Mouse (Mus musculus) forebrain, embryonic 15.5 days (tissue): Measurements from ENCODE around the gene Slc6a6. TPM values are rescaled to one million over a fixed set of nuclear protein-coding genes. Genes with fewer than 3 reads are reported as not detected.

Experiments
- ATAC-seq: fragments of 200-750 bp; cut with Nextera tagmentation; replicated peaks from 2 replicates; pipeline ENCODE4 v1.8.0; 2017; ENCODE audit warnings: mild to moderate bottlenecking, moderate TSS enrichment, moderate library complexity
- H3K27ac ChIP-seq: fragments of 300-500 bp; sonication (generic); replicated peaks from 2 replicates; pipeline ENCODE4 v1.5.1; 2015; ENCODE audit warnings: mild to moderate bottlenecking, inconsistent platforms
- H3K27me3 ChIP-seq: fragments of 300-500 bp; sonication (generic); 2 replicates; pipeline ENCODE4 v1.6.1; 2015; ENCODE audit warnings: inconsistent platforms
- H3K36me3 ChIP-seq: fragments of 300-500 bp; sonication (generic); 2 replicates; pipeline ENCODE4 v1.6.1; 2015; ENCODE audit warnings: mild to moderate bottlenecking, inconsistent platforms
- H3K4me1 ChIP-seq: fragments of 300-500 bp; sonication (generic); 2 replicates; pipeline ENCODE4 v1.6.1; 2015; ENCODE audit warnings: inconsistent platforms
- H3K4me2 ChIP-seq: fragments of 300-500 bp; sonication (generic); replicated peaks from 2 replicates; pipeline ENCODE4 v1.6.1; 2015; ENCODE audit warnings: mild to moderate bottlenecking, inconsistent platforms
- H3K4me3 ChIP-seq: fragments of 300-500 bp; sonication (generic); 2 replicates; pipeline ENCODE4 v1.5.1; 2015; ENCODE audit warnings: mild to moderate bottlenecking, inconsistent platforms
- H3K9ac ChIP-seq: fragments of 300-500 bp; sonication (generic); replicated peaks from 2 replicates; pipeline ENCODE4 v1.6.1; 2015; ENCODE audit warnings: mild to moderate bottlenecking, inconsistent platforms
- H3K9me3 ChIP-seq: fragments of 300-500 bp; sonication (generic); 2 replicates; pipeline ENCODE4 v1.6.1; 2016; ENCODE audit warnings: inconsistent platforms
- WGBS: fragments of 180-500 bp; shearing (Covaris S2); methylation state at CpG from one replicate; pipeline ENCODE4 v1.1.7; 2015; ENCODE audit warnings: mixed read lengths; 5-methylcytosine and 5-hydroxymethylcytosine counted together
- polyA plus RNA-seq: library from polyadenylated mRNA; unstranded; fragments of >200 nt; fragmentation: Nextera tagmentation; extraction: Ambion mirVana; gene quantifications from 2 replicates; pipeline ENCODE4 v1.2.1, GENCODE M21; 2015

The Slc6a6 gene
- polyA plus RNA-seq, 1 experiment from 2014 or later = 94.2 TPM

GRCm38 (mm10) chr6:91776543-91776942 is 92.7 kb downstream of the Slc6a6 start:
- WGBS = 15% methylated on average over 9 of the region's 9 CpGs
- H3K27me3 ChIP-seq = no peaks in the 10 kb centered on the region
- peaks cover 3% of the 10 kb centered on the region; the same call in 1 of the 2 replicates for H3K36me3 ChIP-seq
- peak; percentile 80 for ATAC-seq
- H3K9me3 ChIP-seq = peaks cover 1% of the 10 kb centered on the region; the same call in 1 of the 2 replicates
- no peak overlapping the region for H3K4me3 ChIP-seq
- H3K27ac ChIP-seq = no peak overlapping the region
- no peaks in the 10 kb centered on the region for H3K4me1 ChIP-seq
- no peak overlapping the region for H3K9ac ChIP-seq
- H3K4me2 ChIP-seq = no peak overlapping the region

- Histone ChIP-seq H3K4me2 (no peak overlapping the region), H3K4me3 (no peak overlapping the region), H3K36me3 (no peaks in the 10 kb centered on the region), H3K9me3 (no peaks in the 10 kb centered on the region), H3K9ac (no peak overlapping the region), H3K4me1 (no peaks in the 10 kb centered on the region), H3K27ac (no peak overlapping the region), H3K27me3 (no peaks in the 10 kb centered on the region)
- ATAC-seq = no peak
- 79% methylated on average over 8 of the region's 9 CpGs for WGBS
These were observed 95.4 kb downstream of the Slc6a6 start for GRCm38 (mm10) chr6:91779206-91779605.

GRCm38 (mm10) chr6:91785018-91785417 is 101.2 kb downstream of the Slc6a6 start:
- ATAC-seq = no peak
- H3K4me1 ChIP-seq = no peaks in the 10 kb centered on the region
- no peak overlapping the region for H3K9ac ChIP-seq
- H3K27ac ChIP-seq = no peak overlapping the region
- no peak overlapping the region for H3K4me2 ChIP-seq
- 92% methylated on average over 3 of the region's 3 CpGs for WGBS
- no peaks in the 10 kb centered on the region for H3K9me3 ChIP-seq
- H3K27me3 ChIP-seq = no peaks in the 10 kb centered on the region
- H3K36me3 ChIP-seq = no peaks in the 10 kb centered on the region
- H3K4me3 ChIP-seq = no peak overlapping the region

GRCm38 (mm10) chr6:91788311-91788798 is 104.5 kb downstream of the Slc6a6 start:
- WGBS = 82% methylated on average over 9 of the region's 9 CpGs
- no peaks in the 10 kb centered on the region for H3K36me3 ChIP-seq
- no peaks in the 10 kb centered on the region for H3K27me3 ChIP-seq
- no peak overlapping the region for H3K27ac ChIP-seq
- no peak overlapping the region for H3K4me2 ChIP-seq
- no peaks in the 10 kb centered on the region for H3K9me3 ChIP-seq
- H3K4me3 ChIP-seq = no peak overlapping the region
- peaks cover 6% of the 10 kb centered on the region for H3K4me1 ChIP-seq
- ATAC-seq = no peak
- H3K9ac ChIP-seq = no peak overlapping the region

GRCm38 (mm10) chr6:91795640-91796039 is 111.8 kb downstream of the Slc6a6 start:
- no peaks in the 10 kb centered on the region for H3K9me3 ChIP-seq

GRCm38 (mm10) chr6:91796064-91796463 is 112.2 kb downstream of the Slc6a6 start:
- H3K4me2 ChIP-seq = no peak overlapping the region
- no peak overlapping the region for H3K9ac ChIP-seq
- H3K9me3 ChIP-seq = no peaks in the 10 kb centered on the region
- no peaks in the 10 kb centered on the region for H3K27me3 ChIP-seq
- H3K4me1 ChIP-seq = peaks cover 10% of the 10 kb centered on the region
- no peak overlapping the region for H3K4me3 ChIP-seq
- 77% methylated on average over 9 of the region's 9 CpGs for WGBS
- ATAC-seq = no peak
- no peaks in the 10 kb centered on the region for H3K36me3 ChIP-seq
- H3K27ac ChIP-seq = no peak overlapping the region

More at GRCm38 (mm10) chr6:91795640-91796039, 111.8 kb downstream of the Slc6a6 start:
- H3K27ac ChIP-seq = no peak overlapping the region
- H3K27me3 ChIP-seq = no peaks in the 10 kb centered on the region
- H3K4me2 ChIP-seq = no peak overlapping the region
- peaks cover 10% of the 10 kb centered on the region for H3K4me1 ChIP-seq
- ATAC-seq = no peak
- H3K9ac ChIP-seq = no peak overlapping the region
- no peak overlapping the region for H3K4me3 ChIP-seq
- H3K36me3 ChIP-seq = no peaks in the 10 kb centered on the region
- WGBS = 66% methylated on average over 3 of the region's 3 CpGs

- WGBS = 85% methylated on average over 4 of the region's 4 CpGs
- Histone ChIP-seq H3K9ac (no peak overlapping the region), H3K27ac (no peak overlapping the region), H3K27me3 (no peaks in the 10 kb centered on the region), H3K9me3 (no peaks in the 10 kb centered on the region), H3K4me1 (peaks cover 9% of the 10 kb centered on the region), H3K36me3 (no peaks in the 10 kb centered on the region), H3K4me2 (no peak overlapping the region), H3K4me3 (no peak overlapping the region)
- no peak for ATAC-seq
These were observed 112.9 kb downstream of the Slc6a6 start for GRCm38 (mm10) chr6:91796736-91797135.

- Histone ChIP-seq H3K9ac (no peak overlapping the region), H3K27me3 (no peaks in the 10 kb centered on the region), H3K4me1 (peaks cover 4% of the 10 kb centered on the region; the same call in 1 of the 2 replicates), H3K9me3 (no peaks in the 10 kb centered on the region), H3K4me2 (no peak overlapping the region), H3K27ac (no peak overlapping the region), H3K36me3 (no peaks in the 10 kb centered on the region), H3K4me3 (no peak overlapping the region)
- 73% methylated on average over 12 of the region's 12 CpGs for WGBS
- no peak for ATAC-seq
These were observed 114.6 kb downstream of the Slc6a6 start for GRCm38 (mm10) chr6:91798496-91798895.

GRCm38 (mm10) chr6:91804177-91804576 is 120.3 kb downstream of the Slc6a6 start:
- no peak overlapping the region for H3K27ac ChIP-seq
- no peaks in the 10 kb centered on the region for H3K9me3 ChIP-seq
- H3K4me2 ChIP-seq = peak overlapping the region; percentile 49
- WGBS = 57% methylated on average over 7 of the region's 7 CpGs
- H3K36me3 ChIP-seq = no peaks in the 10 kb centered on the region
- H3K4me1 ChIP-seq = peaks cover 19% of the 10 kb centered on the region
- no peak overlapping the region for H3K9ac ChIP-seq
- H3K27me3 ChIP-seq = 0 out of 2 replicates have a peak, but pooled peaks cover 3% of the 10 kb centered on the region
- no peak overlapping the region for H3K4me3 ChIP-seq
- no peak for ATAC-seq

GRCm38 (mm10) chr6:91807169-91807568 is 123.3 kb downstream of the Slc6a6 start:
- Histone ChIP-seq H3K27me3 (0 out of 2 replicates have a peak, but pooled peaks cover 3% of the 10 kb centered on the region), H3K4me3 (peak overlapping the region; percentile 44), H3K4me2 (peak overlapping the region; percentile 49), H3K4me1 (peaks cover 19% of the 10 kb centered on the region), H3K36me3 (no peaks in the 10 kb centered on the region), H3K9me3 (no peaks in the 10 kb centered on the region), H3K9ac (peak overlapping the region; percentile 52), H3K27ac (peak overlapping the region; percentile 61)
- 6% methylated on average over 23 of the region's 23 CpGs for WGBS
- peak; percentile 51; the same call in 1 of the 2 replicates for ATAC-seq

- WGBS = 57% methylated on average over 6 of the region's 6 CpGs
- no peak overlapping the region for H3K9ac ChIP-seq
These were observed 124.2 kb downstream of the Slc6a6 start for GRCm38 (mm10) chr6:91808022-91808421.

More at GRCm38 (mm10) chr6:91808022-91808421, 124.2 kb downstream of the Slc6a6 start:
- H3K27me3 ChIP-seq = 0 out of 2 replicates have a peak, but pooled peaks cover 3% of the 10 kb centered on the region
- no peak for ATAC-seq
- H3K4me2 ChIP-seq = no peak overlapping the region
- peaks cover 19% of the 10 kb centered on the region for H3K4me1 ChIP-seq
- no peaks in the 10 kb centered on the region for H3K36me3 ChIP-seq
- no peaks in the 10 kb centered on the region for H3K9me3 ChIP-seq
- H3K4me3 ChIP-seq = no peak overlapping the region
- H3K27ac ChIP-seq = no peak overlapping the region
